Mouse (Mus musculus): ENCODE results near the gene Ahdc1. TPM values are rescaled to one million over a fixed set of nuclear protein-coding genes. Genes with fewer than 3 reads are reported as not detected.

The Ahdc1 gene
- total RNA-seq, 2 experiments from 2014 or later = 41.1 to 48.7 TPM

DNA sequence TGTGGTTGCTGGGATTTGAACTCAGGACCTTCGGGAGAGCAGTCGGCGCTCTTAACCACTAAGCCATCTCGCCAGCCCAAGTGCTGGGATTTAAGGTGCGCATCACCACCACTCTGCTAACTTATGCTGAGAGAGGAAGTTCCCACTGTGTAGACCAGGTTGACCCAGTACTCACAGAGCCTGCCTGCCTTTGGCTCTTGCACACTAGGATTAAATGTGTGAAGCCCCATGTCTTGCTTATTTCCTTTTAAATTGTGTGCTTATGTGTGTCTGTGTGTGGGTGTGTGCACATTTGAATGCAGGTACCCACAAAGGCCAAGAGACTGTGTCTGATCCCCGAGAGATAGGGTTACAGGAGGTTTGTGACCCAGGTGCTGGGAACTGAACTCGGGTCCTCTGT, 95.6 kb downstream of the Ahdc1 start:
- DNase-seq = no peak

DNA sequence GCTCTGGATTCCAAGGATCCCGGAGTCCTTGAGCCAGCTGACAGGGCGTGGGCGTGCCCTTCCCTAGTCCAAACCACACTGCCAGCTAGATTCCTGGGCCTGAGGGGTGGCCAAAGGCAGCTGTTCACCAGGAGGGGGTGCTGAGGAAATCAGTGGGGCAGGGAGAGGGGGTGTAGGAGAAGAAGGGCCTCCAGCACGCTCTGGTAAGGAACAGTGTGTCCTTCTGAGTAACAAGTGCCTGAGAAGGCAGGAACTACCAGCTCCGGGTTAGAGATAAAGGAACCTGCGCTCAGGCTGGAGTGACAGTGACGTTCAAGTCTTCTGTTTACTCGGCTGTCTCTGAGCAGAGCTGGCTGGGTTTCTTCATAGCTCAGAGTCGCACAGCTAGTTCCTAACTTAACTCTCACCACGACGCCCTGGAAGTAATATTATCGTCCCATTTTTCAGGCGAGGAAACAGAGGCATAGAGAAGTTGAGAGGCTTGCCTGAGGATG, 96.8 kb downstream of the Ahdc1 start:
- peak; percentile 58 for DNase-seq

DNA sequence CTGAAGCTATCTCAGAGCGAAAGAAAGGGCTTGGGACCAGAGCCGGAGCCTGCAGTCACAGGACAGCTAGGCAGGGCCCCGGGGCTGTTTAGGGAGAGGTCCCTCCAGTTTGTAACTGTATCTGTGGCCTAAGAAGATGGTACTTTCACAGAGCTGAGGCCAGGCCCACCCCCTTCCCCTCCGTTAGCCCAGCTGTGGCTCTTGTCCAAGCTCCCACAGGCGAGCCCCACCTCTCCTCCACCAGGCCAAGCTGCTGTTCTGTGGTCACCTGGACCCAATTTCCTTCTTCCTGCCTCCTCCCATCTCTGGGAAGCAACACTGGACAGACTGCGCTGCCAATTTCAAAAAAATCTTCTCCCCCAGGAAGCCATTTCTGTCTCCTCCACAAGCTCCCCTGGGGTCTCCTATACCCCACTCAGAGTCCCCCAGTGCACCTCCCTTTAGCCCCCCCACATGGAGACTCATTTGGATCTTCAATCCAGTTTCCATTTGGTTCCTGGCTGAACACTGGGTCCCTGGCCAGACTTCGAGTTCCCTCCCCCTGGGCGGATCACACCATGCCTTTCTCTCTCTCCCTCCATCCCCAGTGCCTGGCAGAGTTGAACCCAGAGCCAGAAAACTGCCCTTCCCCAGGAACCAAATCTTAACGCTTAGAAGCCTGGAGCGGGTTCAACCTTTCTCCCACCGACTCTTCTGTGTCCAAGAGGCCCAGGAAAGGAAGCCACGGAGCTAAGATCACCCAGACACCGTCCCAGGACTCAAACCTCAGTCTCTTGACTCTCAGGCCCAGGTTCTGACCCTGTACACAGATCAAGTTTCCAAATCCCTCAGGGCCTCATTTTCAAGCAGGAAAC, 97.6 kb downstream of the Ahdc1 start:
- peak; percentile 40 for DNase-seq

DNA sequence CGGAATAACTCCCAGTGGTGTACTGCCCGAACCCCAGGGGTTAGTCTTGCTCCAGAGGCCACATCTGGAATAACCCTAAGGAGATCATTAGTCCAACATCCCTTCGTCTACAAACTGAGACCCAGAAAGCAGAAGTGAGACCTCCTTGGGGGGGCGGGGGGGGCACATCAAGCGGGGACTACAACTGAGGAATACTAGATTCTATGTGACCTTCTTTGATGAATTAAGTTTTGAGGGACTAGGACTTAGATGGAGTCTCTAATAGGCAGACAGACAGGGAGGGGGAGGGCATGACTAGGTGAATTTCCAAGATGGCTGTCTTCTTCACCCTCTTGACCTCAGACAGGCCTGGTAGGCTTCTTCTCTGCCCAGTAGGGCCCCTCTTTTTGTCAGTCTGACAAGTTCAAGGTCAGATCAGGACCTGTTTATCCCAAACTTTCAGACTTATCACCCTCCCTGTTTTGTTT, 98.3 kb downstream of the Ahdc1 start:
- no peak for DNase-seq

DNA sequence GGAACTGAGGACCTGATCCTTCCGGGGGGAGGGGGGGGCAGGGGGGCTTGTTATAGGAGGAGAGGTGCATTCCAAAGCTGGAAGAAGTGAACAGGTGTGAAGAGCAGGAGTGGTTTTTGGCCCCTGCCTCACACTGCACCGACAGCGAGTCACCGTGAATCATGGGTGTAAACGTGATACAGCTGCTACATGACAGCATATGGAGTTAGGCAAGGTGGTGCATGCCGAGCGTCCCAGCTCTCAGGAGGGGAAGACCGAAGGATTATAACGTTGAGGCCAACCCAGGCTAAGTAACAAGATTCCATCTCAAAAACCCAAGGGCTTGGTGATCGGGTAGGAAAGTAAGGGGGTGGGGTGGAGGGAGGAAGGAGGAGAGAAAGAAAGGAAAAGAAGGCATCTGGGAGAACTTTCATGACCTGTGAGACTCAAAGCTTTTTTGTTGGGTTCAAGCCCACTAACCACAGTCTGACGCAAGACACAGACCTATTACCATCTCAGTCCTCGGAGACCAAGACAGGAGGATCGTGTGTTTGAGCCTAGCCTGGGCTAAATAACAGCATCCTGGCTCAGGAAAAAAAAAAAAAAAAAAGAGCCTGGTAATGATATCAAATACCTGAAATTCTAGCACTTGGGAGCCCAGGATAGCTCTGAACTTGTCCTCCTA, 101.2 kb downstream of the Ahdc1 start:
- no peak for DNase-seq

DNA sequence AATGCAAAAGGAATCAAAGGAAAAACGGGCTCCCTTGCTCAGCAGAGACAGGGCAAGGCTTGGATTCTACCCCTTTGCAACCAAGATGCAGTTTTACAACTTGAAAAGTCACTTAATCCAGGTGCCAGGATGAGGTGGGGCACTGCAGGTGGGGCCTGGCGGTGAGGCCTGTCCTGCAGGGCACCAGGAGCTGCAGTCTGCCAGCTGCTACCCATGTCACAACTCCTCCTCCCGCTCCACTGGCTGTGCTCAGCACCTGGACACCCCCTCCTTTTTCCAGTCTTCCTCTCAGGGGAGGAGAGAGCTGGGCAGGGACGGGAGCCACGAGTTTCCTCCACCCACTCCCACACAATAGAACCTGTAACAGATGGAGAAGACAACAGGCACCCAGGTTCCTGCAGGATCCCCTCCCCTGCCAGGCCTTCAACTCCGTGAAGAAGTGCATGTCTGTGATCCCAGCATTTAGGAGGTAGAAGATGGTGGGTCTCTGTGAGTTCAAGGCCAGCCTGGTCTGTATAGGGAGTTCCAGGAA, 102.4 kb downstream of the Ahdc1 start:
- DNase-seq = no peak

DNA sequence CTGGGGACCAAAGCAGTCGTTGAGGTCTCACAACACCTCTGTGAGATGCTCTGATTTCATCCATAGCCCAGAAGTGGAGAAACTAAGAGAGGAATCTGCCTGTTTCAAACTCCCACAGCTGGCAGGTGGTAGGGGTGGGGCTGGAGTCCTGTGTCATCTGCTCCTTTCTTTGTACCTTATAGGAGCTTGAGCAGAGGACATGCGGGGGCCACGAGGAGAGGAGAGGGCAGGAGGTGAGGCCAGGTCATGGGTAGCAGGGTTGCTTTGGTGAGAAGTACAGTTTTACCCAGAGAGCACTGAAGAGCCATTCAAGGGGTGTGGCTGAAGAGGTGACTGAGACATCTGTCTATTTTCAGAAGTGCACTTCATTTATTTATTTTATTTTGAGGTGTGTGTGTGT, 103.7 kb downstream of the Ahdc1 start:
- DNase-seq = no peak

DNA sequence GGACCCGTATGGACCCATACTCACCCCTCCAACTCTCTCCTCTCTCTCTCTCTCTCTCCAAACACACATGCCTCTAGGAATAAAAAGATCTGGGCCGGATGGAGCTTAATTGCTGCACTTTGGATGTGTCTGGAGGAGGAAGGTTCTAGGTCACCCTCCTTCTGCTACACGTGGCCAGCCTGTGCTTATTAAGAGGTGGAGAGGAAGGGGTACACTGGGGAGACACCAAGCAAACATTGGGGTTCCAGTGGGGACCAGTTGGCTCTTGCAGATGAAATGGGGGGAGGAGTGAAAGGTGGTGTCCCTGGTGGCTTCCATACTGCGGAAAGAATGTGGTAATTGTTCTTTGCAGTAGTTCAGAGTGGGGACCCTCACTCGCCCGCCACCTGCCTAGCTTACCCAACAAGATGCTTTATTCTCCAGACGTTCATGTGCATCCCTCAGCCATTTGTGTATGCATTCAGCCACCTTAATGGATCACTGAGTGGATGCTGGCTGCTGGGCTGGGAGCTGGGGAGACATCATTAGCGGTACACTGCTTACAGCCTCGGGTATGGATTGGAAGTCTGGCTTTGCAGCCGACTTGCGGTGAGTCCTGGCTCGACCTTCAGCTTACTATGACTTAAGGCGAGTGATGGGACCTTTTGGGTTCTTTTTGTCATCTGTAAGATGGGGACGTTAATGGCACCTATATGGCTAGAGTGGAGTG, 104.8 kb downstream of the Ahdc1 start:
- no peak for DNase-seq

DNA sequence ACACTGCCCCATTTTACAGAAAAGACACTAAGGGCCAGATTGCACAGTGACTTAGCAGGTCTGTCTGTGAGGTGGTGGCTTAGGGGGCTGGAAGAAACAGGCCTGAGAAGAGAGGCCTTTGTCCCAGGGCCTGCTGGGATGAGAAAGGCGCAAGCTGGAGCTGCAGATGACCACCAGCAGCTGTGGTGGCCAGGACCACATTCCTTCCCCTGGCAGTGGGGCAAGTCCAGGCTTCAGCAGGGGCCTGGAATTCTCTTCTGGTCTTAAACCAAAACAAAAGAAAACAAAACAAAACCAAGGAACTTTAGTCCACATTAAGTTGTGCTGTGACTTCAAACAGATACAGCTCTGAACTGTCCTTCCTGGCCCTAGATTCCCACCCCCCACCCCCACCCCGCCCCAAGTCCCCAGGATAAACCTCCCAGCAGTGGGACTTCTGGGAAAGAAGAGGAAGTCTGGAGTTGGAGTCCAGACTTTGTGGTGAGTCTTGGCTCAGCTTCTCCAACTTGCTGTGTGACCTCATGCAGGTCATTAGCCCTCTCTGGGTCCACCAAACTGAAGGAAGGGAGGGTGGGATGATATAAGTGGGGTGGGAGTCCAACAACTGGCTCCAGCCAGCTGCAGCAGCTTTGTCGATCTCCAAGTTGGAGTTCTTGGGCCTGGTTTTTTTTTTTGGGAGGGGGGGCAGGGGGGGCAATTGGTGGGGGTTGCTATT, 105.9 kb downstream of the Ahdc1 start:
- peak; percentile 47 for DNase-seq

DNA sequence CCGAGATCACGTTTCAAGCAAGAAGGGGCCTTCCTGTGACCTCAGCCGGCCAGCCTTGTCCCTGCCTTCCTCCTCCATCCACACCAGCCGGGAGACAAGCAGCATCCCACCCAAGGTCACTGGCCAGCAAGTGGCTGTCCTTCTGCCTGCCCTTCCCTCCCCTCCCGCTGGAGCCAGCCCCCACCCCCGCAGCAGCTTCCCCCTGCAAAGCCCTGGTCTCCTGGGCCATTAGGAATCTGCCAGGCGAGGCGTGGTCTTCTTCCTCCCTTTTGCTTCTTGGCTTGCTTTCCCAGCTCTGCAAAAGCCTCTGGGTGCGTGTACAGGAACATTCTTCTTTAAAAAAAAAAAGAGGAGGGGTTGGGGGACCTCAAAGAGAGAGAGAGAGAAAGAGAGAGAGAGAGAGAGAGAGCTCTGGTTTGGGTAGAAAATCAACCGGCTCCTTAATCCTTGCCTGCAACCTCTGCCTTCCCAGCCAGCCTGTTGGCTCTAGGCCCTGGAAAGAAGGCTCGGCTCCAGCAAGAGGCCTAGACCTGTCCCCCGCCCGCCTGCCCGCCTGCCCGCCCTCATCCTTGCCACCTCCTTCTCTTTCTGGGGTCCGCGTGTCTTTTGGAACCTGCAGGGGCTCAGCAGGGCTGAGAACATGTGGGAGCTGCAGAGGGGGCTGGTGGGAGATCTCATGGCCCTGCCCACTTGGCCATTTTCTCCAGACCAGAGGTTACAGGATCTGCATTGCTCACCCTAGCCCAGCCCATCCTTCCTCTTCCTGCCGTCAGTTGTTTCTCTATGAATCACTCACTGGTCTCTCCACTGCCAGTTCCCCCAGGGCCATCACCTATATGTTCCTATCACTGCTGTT, 106.7 kb downstream of the Ahdc1 start:
- DNase-seq = peak; percentile 86

DNA sequence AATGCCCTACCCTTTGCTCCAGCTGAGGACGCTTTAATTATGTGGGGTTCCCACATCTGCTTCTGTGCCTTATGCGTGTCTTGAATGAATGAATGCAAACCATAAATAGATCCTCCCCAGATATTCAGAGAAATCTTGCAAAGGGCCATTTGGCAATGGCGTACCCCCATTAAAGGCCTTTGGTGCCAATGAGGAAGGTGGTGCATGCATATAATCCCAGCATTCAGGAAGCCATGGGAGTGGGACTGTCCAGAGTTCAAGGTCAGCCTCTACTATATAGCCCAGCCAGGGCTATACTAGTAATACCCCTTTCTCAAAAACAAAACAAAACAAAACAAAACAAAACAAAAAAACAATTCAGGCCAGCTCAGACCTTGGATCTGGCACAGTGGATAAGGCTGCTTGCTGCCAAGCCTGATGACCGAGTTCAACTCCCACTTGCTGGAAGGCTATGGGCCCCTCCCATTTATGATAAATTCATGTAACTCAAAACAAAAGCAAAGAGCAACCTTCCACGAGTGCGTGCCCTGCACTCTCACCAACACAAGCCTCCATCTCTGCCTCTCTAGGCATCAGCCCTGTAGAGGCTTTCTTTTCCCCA, 107.8 kb downstream of the Ahdc1 start:
- DNase-seq = no peak

DNA sequence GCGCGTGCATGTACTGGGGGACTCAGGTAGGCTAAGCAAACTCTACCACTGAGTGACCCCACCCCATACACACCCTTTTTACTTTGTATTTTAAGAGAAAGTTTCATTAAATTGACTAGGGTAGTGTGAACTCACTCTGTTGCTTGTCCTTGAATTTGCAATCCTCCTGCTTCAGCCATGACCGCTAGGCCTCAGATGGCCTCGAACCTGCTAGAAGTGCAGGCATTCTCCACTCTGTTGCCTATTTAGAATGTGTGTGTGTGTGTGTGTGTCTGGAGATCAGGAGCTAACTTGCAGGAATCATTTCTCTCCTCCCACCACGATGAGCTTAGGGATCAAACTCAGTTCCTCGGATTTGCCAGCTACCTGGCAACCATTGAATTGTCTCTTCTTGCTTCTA, 108.5 kb downstream of the Ahdc1 start:
- DNase-seq = no peak

DNA sequence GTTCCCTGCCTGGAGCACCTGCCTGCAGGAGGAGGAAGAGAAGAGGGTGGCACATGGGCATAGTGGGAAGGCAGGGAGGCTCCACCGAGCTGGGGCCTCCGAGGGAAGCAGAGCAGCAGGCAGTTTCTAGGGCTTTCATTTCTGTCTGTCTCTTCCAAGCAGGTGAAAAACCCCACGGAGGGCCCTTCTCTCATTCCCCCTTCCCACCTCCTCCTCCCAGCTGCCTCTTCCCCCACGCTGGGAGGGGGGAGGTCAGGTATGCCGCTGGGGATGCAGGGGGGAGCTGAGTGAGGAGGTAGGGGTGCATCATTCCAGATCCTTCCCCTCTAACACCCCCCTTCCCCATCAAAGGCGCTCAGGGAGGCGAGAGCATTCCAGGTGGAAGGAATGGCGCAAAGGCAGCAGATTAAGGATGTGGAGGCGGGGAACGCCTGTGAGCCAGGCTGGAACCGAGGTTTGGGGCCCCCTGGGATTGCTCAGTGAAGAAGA, 109.8 kb downstream of the Ahdc1 start:
- DNase-seq = no peak

DNA sequence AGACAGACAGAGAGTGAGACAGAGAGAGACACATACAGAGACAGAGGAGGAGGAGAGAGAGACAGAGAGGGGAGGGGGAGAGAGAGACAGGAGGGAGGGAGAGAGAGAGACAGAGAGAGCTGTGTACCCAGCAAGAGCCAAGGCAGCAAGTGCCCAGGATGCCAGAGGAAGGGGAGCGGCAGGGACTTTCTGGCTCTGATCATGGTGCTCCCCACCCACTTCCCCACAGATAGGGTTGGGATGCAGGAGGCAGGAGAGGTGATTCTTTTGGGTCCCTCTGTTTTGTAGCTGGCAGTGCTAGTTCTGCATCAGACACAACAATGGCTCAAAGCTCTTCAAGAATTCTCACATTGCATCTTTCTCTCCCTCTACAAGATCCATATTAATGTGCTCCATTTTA, 110.4 kb downstream of the Ahdc1 start:
- no peak for DNase-seq

DNA sequence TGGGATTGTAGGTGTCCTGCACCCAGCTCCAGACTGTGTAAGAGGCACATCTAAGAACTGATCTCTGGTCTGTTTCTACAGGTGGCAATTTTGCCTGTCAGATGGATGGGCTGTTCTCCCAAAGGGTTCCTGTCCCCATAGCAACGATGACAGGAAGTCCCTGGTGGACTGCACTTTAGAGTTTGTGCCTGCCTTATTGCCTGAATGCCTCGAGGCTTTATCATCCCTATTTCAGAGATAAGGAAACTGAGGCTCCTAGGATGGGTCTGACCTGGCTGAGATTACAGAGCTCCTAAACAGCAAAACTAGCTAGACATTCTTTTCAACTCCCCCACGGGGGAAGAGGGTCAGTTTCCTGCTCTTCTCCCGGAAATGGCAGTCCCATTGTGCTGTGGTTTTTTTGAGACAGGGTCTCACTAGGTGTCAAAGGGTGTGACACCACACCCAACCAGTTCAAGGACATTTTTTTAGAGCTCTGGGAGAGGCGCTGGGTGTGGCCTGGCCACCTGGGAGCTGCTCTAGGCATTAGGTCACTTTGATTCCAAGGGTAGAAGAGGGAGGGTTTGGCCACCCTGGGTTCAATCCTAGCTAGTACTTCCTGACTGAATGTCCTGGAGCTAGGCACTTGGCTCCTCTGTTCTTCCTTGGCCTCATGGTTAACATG, 111.0 kb downstream of the Ahdc1 start:
- DNase-seq = no peak

DNA sequence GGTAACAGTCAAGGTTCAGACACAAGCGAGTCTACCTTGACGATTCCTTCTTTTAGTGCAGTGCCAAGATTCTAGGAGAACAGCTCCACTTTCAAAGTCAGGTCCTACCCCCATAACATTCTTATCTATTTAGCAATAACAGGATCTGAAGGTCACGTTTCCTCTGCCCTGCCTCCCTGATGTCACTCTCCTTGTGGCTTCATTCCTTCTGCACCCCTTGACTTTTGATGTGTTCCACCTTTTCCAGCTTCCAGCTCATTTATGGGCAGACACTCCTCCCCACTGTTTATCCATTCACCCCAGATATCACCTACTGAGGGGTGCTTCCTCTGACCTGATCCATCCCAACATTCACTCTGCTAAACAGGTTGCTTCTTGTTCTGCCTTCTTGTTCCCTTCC, 116.0 kb downstream of the Ahdc1 start:
- DNase-seq = no peak

Data from heart, postnatal 4 days (tissue).